Mouse (Mus musculus): ENCODE measurements around the gene Mcl1.
"Not testable (repeated sequence)": the region's sequence is repeated elsewhere in the genome, so short reads cannot be mapped to it uniquely, and the experiment has no call there.

Mcl1 gene

DNA sequence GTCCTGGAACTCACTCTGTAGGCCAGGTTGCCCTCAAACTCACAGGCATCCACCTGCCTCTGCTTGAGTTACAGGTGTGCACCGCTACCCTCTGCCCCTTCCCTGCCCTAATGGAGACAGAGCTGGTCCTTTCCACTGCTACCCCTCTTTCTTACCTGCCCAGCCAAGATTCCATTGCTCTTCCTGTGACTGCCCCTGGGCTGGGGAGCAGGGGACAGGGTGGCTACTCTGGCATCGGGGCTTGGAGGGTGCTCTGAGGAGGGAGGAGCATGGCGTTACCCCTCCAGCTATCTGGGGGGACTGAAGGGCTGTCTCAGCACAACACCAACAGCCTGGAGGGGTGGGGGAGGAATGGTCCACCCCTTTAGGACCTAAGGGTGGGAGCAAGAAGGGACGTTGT, 26.7 kb downstream of the Mcl1 start:
- in situ Hi-C loops (cut with MseI, MboI), result no loop called here

DNA sequence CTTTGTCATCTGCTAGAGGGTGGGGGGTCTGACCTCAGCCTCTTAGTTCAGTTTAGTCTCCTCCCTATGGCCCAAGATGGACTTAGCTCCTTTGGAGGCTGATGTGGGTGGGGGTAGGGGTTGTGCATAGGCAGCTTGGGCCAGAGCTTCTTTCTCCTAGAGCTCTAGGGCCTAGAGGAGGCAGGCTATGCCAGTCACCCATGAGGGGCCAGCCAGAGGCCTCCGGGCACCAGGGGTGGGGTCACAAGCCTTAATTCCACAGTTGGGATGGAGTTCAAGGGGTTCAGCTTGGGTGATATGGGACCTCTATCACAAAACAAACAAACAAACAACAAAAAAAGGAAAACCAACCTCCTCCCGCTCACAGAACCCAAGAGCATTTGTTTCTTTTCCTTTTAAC, 27.1 kb downstream of the Mcl1 start:
- in situ Hi-C loops (cut with MseI, MboI), result no loop called here

DNA sequence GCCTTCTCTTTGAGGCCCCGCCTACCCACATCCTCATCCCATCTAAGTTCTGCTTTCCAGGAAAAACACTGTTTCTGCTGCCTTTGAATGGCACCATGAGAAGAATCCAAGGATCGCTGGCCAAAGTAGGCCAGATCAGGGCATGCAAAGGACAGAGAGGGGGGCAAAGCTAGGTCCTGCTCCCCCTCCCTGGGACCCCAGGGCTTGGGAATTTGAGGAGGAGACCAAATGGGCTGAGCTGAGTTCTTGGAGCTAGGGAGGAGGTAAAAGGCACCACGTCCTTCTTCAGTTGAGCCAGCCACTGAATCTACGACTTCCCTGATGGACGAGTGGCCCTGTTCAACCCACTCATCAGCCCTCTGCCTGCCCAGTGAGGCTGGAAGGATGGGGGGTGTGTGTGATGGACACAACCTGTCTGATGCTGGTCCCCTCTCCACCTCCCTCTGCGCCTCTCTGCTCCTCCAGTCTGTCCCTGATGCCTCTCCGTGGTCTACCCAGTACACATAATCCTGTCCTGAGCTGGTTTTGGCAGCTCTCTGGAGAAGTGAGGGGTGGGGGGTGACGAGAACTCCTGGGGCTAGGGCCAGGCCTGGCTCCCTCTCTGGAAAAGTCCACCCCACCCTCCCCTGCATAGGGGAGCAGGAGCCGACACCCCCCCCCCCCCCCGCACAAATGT, 28.0 kb downstream of the Mcl1 start:
- in situ Hi-C loops (cut with MseI, MboI), result no loop called here

DNA sequence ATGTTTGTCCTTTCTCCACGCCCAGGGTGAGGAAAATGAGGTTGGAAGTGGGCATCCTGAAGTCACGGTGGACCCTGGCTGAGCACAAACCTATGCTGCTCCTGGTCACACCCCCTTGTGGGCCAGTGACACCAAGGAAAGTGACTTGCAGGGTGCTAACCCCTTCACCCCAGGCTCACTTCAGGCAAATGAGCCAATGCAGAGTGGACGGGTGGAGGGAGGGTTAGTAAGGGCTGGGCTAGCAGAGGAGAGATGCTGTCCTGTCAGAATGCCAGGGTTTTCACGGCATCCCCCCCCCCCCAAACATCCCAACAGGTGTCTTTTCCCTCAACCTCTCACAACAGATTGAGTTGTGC, 28.6 kb downstream of the Mcl1 start:
- in situ Hi-C loops (cut with MseI, MboI), result no loop called here

DNA sequence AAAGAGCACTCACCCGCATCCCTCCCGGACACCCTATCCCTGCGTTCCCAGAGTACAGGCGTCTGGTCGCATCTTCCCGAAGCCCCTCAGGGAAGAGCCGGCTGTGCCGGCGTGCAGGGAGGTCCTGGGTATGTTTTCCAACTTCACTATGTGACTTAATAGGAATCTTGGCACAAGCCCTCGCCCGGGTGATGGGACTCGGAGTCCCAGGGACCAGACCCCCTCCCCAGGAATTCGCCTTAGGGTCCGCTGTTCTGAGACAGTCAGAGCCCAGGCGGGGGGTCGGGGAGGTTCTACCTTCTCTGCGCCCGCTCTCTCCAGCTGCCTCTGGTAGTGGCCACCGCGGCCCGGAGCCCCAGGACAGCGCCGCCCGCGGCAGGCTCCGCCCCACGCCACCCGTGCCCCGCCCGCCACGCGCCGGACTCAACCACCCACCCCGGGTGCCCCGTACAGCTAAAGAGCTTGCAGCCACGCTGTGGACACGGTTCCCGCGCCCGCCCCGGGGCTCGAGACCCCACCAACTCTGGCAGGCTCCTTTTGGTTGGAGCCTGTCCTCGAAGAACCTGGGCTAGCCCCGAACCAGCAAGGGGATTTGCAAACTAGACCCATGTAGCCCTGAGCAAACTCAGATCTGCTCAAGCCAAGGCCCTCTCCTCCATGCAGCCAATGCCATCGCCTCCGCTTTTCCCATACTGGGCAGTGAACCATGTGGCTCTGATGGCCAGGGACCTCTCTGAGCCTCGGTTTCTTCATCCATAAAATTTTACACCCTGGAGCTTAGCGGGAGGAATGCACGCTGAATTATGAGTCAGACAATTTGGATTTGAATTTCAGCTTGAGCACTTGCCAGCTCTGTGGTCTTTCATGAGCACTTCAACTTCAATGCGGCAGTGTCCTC, 29.2 kb downstream of the Mcl1 start, which contains the start of gene Adamtsl4:
Adamtsl4 (minus strand) TSS at position 394 of the 898 bp plus-strand sequence.
- in situ Hi-C loops (cut with MseI, MboI), result no loop called here

DNA sequence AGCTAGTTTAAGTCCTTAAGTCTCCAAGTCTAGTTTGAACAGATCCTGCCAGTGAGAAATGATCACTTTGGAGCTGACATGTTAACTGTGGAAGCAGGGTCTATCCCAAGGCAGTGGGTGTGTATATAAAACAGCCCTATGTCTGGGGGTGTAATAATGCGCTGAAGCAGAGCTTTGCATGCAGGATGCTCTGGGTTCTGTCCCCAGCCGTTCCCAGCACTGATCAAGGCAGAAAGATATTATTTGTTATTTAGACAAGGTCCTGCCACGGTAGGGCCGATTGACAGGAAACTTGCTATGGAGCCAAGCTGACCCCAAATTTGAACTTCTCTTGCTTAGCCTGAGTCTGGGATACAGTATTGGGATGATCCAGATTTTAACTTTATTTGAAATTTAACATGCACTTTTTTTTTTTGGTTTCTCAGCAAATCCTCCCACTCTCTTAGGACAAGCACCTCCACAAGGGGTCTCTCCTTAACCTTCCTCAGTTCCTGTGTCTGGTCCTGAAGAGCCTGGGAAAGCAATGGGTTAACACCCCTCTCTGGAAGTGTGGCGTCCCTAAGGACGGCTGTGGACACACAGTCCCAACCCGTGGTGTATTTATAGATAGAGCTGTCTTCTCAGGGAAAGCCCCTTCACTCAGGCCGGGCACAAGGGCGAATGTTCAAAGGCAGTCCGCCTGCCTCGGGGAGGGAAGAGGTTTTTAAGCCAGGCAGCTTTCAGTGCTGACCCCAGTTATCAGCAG, 30.8 kb downstream of the Mcl1 start:
- in situ Hi-C loops (cut with MseI, MboI), result no loop called here

DNA sequence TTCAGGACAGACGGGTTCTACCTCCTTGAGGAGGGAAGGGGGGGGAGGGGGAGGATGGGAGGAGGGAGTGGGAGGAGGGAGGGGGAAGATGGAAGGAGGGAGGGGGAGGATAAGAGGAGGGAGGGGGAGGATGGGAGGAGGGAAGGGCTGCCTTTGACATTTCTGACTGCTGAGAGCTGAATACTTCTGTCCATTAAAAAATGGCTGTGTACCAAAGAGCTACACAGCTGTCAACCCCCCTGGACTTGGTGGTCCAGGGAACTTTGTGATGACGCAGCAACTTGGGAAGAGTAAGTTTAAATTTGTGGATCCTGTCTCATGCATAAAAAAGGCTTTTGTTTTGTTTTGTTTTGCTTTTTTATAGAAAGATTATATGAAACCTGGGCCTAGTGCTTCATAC, 31.4 kb downstream of the Mcl1 start:
- in situ Hi-C loops (cut with MseI, MboI), result no loop called here

DNA sequence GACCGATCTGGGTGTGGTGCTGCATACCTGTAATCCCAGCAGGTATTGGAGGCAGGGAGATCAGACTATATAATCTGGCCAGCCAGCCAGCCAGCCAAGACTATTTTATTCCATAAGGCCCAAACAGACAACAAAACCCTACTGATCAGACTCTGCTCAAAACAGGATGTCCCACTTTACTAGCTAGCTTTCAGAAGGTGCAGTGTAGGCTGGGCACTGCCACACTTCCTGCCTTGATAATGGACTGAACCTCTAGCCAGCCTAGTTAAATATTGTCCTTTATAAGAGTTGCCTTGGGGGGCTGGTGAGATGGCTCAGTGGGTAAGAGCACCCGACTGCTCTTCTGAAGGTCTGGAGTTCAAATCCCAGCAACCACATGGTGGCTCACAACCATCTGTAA, 32.0 kb downstream of the Mcl1 start:
- in situ Hi-C loops (cut with MseI, MboI), result not testable (repeated sequence)

DNA sequence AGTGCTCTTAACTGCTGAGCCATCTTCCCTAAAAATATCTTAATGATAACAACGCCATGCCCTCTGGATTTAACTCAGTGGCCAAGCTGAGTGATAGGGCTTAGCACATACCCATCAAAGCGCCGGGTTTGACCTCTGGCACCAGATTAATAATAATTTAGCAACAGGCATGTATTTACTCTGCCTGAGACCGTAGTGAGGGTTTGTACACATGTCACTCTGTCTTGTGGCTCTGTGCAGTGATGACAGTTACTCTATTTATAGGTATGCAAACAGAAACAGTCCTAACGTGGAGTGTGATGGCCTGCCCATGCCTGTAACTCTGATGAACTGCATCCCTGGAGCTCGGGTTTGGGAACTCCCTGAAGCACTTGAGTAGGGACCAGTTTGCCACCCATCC, 34.1 kb downstream of the Mcl1 start:
- in situ Hi-C loops (cut with MseI, MboI), result no loop called here

DNA sequence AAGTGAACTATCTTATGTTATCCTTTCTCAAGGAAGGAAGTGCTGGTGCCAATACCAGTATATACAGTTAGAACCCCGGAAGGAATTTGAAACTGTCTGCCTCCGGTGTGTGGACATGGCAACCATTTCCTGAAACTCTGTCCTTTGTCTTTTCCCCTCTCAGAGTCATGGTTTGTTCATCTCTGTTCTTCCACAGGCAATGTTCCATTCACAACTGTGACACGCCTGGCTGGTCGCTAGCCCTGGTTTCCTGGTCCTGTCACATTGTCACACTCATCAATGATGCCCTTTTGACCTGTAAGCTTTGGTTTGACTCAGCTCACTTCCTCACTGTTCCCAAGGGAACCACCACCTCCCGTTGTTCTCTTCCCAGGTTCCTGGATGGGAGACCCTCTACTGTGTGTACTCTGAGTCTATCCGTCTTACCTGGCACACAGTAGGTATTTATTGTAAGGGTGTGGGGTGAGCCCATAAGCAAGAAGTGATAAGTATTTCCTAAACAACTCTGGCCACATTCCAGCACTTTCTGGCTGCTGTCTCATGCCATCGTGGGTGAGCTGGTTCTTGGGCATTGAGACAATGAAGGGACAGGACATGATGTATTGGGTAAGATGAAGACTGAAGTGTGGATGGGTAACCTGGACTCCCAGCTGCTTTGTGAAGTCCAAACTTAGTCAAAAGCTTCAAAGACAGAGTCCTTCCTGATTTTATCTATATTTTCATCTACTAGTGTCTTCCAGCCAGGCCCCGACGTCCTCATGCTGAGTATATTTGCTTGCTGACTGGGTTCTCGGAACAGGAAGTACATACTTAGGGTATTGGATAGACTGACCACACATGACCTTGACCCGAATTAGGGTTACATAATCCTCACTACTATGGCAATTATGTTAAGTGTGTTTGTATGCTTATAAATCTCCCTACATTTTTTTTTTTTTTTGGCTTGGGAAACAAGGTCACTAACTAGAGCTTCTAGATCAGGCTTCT, 35.5 kb downstream of the Mcl1 start:
- in situ Hi-C loops (cut with MseI, MboI), result no loop called here

DNA sequence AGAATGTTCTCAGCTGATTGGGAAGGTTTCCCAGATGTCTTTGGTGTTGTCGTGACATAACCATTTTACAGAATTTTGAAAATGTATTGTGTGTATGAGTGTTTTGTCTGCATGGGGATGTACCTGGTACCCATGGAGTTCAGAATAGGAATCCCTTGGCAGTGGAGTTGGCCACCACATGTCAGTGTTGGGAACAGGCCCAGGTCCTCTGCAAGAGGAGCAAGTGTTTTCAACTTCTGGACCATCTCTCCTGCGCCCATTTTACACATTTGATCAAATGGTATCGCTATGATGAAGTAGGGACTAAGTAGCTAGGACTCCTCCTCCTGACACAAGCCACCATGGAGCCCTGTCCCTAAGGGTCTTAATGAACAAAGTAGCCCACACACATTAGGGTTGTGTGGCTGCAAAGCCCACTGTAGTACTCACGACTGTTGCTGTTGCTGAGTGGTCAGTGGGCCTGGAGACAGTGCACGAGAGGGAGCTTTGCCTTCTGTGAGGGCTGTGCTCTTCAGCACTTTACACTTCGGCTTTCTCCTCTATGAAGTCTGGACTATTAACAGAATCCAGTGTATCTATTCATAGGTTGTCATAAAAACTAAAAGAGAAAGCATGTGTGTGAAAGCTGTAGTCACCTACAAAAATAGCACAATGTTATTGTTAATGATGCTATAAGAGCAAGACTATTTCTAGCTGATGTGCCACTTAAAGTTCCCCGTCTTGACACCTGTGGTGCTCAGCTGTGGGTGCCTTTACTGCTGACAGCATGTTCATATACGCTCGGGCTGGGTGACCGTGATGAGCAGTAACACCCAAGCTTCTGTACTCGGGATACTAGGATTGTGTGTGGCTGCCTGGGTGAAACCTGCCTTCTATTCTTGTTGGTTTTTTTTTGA, 36.5 kb downstream of the Mcl1 start:
- in situ Hi-C loops (cut with MseI, MboI), result no loop called here

DNA sequence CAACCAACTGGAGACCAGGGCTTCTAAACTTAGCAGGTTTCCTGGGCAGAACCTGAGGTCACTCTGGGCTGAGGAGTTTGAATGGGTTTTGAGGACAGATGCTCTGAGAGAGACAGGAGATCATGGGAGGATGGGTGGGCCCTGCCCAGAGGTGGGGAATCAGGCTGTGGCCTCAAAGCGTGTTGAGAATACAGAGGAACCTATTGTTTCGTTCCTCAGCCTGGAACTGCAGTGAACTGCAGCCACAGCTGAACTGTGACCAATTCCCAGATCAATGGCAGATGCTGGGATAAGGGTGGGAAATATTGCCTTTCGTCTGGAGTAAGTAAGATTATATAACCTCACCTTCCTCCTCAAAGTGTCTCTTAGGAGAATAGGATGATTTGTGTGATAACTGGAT, 37.2 kb downstream of the Mcl1 start:
- in situ Hi-C loops (cut with MseI, MboI), result no loop called here

DNA sequence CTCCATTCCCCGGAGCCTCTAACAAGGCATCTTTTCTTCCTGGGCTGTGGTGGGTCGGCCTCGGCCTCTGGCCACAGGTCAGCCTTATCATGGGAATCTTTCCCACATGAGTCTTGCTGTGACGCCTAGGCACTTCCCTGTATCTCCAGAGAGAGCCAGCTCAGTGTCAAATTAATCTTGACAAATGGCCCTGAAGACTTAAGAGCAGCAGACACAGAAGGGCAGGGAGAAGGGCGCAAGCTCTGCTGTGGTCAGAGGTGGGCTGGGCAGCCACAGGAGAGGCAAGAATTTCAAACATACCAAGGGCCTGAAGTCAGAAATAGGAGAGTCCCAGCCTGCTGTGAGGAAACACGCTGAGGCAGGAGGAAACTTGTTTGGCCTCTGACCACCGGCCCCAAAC, 37.8 kb downstream of the Mcl1 start:
- in situ Hi-C loops (cut with MseI, MboI), result no loop called here

DNA sequence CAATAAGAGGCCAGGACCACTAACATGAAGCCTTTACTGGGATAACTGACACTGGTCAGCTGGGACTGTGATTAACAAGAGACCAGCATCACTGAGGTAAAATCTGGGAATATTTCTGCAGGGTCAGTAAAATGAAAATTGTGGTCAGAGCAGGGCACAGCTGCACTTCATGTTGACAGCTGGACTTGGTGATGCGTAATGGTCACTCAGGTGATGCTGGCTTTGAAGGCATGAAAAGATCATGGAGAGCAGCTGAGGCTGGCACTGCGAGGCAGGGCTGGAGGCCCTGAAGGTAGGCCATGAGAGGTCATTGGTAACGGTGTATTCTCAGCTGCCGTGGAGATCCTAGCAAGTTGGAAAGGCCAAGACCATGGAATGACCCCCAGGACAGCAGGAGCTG, 39.7 kb downstream of the Mcl1 start:
- in situ Hi-C loops (cut with MseI, MboI), result no loop called here

DNA sequence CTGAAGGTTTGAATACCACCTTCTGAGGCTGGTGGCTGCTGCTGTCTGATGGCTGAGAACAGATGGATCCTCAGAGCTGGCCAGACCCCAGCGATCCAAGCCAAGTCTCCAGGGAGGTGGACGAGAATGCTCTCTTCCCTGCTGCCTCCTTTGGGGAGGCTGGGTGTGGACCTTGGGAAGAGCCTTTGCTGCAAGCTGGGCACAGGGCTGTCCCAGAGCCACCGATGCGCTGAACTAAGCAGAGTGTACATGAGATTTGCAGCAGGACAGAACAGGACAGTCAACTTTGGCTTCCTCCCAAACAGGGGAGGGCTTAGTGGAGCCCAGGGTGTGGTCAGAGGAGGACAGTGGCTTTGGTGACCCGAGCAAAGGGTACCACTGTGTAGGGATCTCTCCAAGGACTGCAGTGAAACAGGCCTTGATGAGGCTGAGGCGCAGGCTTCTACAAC, 41.7 kb downstream of the Mcl1 start:
- in situ Hi-C loops (cut with MseI, MboI), result no loop called here

DNA sequence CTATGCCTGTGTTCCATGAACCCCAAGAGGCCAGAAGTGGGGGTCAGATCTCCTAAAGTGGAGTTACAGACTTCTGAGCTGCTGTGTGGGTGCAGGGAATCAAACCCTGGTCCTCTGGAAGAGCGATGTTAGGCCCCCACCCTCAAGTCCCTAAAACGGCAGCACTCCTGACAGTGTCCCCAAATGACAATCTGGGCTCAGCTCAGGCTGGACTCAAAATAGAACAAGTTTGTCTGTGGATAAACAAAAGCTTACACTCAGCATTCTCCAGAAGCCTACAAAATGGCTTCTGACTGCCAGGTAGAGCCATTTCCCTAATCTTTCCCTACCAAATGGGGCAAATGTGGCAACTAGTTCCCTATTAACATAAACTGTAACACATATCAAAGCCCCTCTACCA, 42.5 kb downstream of the Mcl1 start:
- in situ Hi-C loops (cut with MseI, MboI), result no loop called here

DNA sequence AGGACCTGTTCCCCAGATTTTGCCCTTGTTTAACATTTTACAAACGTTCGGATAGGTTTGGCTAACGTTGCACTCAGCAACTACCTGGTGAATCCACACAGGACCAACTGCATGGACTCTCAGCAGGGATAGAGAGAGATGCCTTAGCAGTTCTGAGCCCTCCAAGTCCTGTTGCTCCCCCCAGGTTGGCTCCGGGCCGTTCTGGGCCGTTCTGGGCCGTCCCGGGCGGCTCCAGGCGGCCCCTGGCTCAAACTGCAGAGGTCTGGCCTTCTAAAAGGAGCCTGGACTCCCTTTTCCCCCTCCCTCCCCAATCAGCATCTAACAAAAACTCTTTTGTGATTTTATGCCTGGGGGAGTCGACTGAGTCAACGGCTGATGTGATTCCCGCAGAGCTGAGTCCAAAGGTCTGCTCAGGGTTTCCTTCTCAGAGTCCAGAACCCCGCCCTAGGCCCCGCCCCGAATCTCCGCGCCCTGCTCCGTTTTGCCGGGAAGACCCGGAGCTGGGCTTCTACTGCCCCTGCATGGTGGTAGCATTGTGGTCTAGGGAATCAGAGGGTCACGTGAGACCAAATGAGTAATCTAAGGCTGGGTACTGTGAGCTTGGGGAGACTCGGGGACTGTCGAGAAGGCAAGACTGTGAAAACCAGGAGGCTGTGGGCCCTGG, 43.4 kb downstream of the Mcl1 start:
- in situ Hi-C loops (cut with MseI, MboI), result no loop called here

DNA sequence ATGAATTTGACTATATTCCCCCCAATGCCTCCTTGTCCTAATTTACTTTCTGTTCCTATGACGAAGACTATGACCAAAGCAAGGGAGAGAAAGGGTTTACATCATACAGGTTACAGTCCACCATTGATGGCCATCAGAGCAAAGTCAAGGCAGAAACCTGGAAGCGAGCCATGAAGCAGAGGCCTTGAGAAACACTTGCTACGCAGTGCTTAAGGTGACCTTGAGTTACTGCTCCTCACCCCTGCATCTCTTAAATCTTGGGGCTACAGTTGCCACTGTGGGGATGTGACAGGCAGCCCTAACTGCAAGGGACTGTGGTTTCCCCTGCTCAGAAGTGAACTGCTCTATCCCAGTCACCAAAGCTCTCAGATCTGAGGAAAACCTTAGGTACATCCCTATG, 44.7 kb downstream of the Mcl1 start:
- in situ Hi-C loops (cut with MseI, MboI), result no loop called here

DNA sequence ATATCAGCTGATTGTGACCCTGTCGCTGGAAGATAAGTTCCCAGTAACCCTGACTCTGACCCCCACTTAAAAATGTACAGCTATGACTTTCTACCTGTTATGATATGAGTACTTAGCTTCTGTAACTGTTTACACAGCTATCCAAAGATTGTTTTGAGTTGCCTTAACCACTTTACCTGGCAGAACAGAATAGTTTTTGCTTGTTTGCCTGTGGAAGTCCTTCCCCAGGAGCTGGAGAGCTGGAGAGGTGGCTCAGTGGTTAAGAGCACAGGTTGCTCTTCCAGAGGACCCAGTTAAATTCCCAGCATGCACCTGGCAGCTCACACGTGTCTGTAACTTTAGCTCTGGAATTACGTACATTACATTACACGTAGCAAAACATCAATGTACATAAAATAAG, 46.0 kb downstream of the Mcl1 start:
- in situ Hi-C loops (cut with MseI, MboI), result no loop called here

DNA sequence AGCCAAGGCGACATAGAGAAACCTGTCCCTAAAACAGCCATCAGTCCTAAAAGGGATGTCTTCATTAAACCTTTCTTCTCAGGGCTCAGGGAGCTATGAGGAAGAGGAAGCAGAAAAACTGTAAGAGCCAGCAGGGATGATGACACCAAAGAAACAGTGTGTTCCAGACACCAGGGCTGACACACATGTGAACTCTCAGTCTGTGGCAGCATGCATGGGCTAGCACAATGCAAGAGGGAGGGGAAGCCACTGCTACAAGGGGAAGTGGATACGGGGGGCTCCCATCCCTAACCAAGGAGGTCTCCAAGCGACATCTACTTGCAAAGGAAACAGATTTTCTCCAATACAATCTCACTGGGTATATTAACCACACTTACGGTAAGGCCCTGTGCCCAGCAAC, 47.7 kb downstream of the Mcl1 start:
- in situ Hi-C loops (cut with MseI, MboI), result no loop called here

Measured in mouse trophoblast stem cell (cell line).